Mouse (Mus musculus) adrenal gland, adult (tissue): ENCODE measurements at regions not wholly inside any gene's neighbourhood (a gene's known extent, or its start where the extent isn't known, plus 50 kb on each side); places are given as distances from the start of the nearest gene placed in this dataset.

ENCODE experiments used
- DNase-seq, 2 experiments: peaks; one replicate each; pipeline ENCODE4 v3.0.0; 2022 to 2023; ENCODE audit warnings: low spot score in 1 of 2; ENCODE audit not compliant: inconsistent age in 2 of 2

DNA sequence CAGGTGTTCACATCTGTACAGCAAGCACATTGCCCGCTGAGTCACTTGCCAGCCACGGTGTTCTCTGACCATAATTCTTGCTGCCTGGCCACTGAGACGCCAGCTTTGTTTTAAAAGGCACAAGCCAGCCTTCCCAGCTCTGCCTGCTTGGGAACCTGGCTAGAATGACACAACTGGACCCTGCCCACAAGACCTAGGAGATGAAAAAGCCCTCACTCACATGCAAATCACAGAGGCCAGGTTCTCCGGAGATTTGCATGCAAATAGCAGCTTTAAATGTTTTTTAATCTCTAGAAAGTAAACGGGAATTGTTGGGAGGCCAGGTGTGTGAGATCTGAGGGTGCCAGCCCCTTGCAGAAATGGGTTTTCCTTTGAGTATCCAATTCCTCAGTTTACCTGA is 71.9 kb downstream of the 1810010D01Rik start:
- no peak for DNase-seq

DNA sequence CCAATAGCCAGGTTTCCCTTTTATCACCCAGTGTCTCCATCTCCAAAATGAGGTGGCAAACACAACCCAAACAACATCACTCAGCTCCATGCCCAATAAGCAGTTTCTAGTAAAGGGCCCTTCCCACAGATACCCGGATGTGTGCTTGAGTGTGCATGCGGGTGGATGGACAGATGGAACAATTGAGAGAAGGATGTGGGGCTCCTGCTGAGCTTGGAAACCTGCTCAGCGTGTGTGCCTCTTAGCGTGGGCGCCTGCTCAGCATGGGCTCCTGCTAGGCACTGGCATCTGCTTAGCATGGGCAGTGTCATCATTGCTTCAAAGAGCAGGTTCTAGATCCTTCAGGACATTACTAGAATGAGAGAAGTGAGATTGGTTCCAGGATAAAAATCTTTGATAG is 75.4 kb downstream of the 1810010D01Rik start:
- DNase-seq, result no peak

DNA sequence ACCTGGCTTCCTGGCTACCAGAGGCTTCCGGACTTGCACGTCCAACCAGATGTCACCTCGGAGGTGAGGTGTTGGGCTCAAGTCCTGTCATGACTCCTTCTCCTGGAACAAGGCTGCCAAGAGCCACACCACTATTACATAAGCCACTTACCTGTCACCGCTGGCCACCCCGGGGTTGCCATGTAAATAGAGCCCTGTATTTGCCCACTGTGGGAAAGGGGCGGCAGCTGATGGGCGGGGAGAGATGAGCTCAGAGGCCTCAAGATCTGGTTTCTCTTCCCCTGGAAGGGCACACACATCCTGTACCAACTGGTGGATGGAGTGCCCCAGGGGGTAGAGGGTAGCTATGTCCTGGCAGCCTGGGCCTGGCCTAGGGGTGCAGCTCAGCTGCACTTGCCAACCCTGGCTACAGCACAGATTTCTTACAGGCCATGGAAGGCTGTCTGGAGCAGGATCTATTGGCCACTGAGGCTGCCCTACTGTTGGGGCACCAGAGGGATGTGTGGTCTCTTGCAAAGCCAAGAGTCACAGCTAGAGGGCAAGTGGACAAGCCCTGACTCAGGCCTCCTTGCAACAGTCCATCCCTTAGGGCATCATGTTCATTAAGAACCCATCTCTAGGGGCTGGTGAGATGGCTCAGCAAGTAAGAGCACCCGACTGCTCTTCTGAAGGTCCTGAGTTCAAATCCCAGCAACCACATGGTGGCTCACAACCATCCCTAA is 76.3 kb downstream of the 1810010D01Rik start:
- no peak for DNase-seq

DNA sequence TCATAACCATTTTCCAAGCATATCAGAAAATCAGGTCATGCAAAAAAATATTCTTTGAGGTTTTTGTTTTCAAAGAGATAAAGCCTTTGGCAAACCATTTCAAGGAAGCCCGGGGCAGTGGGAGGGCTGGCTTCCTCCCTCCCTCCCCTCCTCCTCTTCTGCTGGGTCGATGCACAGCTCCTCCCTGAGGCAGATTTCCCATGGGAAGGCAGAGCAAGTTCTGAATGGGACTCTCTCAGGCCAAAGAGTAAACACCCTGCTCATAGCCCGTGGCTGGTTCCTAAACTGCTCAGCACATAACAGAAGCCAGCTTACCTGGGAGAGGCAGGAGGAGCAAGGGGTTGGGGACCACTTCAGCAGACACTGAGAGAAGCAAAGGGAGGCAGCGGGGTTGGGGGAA is 77.9 kb downstream of the 1810010D01Rik start:
- no peak for DNase-seq

DNA sequence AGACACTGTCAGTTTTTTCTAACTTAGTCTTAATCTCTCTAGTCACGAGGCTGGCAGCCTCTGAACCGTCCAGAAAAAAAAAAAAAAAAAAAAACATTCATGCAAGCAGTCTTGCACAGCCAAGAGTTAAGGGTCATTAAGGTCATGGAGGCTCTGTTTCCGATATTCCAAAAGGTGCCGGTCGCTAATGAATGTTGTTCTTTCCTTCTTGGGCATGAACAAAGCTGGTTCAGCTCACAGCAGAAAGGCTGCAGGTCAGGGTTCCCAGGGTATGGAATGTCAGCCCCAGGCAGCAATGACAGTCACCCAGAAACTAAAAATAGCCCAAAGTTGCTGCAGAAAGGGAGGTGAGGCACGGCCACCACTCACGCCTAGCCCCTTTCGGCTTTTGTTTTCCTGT is 80.3 kb downstream of the 1810010D01Rik start:
- no peak for DNase-seq

DNA sequence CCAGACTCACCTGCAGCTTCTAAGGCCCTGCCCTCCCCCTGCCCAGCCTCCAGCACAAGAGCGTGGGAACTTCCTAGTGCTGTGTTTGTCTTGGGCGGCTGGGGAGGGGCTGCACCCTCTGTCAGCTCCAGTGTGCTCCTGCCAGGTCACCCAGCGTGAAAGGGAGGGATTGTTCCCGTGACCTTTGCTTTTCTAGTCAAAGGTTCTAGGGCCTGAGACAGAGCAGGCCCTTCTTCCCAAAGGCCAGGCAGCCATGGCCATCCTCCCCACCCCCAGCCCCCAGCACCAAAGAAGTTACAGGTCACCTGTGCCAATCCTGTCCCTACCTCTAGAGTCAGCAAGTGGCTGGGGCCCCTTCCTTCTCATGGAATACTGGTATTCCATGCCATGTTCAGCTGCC is 80.7 kb downstream of the 1810010D01Rik start:
- DNase-seq, result no peak

DNA sequence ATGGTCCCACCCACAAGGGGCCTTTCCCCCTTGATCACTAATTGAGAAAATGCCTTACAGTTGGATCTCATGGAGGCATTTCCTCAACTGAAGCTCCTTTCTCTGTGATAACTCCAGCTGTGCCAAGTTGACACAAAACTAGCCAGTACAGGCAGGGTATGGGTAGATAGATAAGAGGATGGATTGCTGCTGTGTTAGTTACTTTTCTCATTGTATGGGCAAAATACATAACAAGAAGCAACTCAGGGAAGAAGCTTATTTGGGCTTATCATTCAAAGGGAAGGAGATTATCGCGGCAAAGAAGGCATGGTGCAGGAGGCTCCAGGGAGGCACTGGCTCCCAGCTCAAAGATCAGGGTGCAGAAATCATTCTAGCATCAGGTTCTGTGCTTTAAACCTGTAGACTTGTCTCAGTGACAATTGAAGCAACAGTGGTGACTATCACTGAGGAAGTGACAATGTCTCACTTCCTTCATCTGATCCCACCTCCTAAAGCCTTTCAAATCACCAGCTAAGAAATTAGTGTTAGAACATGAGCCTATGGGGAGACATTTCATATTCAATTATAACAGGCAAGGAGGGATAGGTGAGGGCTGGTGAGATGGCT is 83.8 kb downstream of the 1810010D01Rik start:
- no peak for DNase-seq

DNA sequence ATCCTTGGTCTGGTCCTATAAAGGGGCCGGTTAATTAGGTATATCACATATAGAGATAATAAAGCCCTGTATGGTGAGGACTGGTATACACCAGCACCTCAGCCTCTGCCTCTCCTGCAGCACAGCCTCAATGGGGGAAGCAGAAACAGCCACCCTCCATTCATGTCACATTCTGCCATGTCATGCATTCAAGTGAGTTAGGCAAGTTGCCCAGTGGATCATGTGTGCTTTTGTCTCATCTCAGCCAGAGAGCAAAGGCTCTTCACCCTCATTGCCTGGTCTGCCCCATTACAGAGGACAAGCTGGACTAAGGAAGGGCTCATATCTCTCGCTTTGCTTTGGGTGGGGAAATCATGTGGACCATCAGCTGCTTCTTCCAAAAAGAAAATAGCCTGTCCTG is 85.4 kb downstream of the 1810010D01Rik start:
- DNase-seq, result no peak

DNA sequence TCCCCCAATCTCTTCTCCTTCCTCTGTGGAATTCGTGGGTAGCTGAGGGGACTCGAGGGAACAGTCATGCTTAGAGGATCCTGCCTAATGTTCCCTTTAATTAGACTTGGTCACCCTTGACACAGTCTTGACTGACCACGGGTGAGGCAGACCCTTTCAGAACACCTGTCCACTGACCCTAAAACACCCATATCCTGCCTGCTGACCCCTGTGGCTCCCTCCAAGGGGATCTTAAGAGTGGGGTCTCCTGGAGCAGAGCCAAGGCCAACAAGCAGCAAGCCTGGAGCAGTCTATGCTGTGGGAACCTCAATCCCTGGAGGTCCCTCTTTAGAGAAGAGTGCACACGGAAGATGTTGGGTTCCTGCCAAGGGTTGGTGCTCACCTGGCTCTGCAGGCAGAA is 89.5 kb downstream of the 1810010D01Rik start:
- no peak for DNase-seq

DNA sequence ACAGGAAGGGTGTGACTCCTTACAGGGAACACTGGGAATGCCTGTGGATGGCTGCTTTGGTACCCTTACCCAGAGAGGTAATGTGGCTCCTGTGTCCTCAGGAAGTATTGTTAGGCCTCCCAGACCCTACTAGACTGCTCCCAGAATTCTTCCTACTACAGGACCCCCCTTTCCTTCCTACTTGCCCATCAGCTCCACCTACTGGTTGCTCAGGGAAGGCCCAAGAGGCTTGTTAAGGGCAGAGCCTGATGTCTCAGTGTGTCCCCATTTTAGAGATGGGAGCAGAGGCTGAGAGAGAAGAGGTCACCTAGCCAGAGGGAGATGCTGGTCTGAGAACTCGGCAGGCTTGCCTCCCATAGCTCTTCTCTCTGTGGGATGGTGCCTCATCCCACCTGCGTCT is 93.3 kb downstream of the 1810010D01Rik start:
- DNase-seq, result peak; percentile 64 to 87

DNA sequence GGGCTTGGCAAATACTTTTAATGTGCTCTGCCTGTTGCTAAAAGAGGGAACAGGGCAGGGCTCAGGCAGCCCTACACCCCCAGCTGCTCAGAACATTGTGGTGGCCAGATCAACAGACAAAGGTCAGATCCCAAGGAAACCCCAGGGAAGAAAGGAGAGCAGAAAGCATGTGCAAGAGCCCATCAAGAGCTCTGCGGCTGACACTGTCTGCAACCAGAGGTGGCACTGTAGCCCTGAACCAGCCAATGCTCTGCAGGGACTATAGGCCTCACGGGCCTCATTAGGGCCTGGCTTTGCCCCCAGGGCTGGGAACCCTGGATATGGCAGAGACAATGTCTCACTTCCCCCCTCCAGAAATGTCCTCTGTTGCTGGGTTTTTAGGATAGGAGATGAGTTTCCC is 93.8 kb downstream of the 1810010D01Rik start:
- DNase-seq, result peak in 1 of 2 experiments; percentile 44

DNA sequence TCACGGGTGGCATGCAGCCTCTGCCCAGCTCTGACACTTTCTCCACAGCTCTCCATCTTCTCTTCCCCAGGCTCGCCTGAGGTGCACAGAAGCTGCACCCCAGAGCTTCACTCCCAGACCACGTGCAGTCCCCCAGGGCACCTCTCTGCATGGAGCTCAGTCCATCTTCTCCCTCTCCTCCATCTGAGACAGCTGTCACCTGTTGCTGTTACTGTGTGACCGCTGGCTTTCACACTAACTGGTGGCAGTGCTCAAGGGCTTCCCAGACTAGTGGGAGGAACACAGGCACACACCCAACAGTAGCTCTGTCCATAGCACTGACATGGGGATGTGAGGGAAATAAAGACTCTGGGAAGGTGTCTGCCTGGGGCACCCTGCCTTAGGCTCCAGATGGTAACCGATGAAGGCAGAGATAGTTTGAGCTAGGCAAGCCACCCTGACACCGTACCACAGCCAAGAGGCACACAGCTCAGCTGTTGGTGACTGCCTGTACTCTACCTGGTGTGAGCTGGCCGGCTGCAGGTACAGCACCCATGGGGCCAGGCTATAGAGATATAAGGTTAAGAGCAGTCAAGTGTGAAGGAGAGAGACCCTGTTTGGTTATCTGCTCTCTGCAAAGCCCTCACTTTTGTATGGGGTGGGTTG is 94.9 kb downstream of the 1810010D01Rik start:
- no peak for DNase-seq

DNA sequence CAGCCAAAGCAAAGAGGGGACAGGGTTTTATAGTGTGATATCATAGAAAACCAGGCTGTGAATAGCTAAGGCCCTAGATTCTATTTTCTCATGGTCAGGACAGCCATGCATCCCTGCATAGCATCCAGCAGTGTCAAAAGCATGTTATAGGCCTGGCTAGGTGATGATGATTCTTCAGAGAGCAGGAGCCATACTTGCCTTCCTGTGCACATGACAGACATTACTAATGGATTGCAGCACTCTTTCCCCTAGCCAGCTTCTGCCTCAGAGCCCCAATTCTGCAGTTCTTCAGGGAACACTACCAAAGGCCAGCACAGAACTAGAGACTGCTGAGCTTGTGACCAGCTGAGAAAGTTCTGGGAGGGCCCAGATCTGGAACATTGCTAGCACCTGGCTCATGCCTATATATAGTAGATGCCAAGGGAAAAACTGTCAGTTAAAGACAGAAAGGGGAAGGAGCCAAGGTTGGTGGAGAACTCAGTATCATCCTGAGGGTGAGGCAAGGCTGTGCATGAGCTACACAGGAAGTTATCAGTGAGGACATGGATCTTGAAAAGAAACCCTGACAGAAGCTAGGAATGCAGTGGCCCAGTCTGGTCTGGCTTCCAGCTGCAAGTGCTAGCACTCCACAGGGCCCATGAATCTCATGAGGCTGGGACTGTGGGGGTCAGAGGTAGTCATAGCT is 95.6 kb downstream of the 1810010D01Rik start:
- DNase-seq, result peak in 1 of 2 experiments; percentile 56

DNA sequence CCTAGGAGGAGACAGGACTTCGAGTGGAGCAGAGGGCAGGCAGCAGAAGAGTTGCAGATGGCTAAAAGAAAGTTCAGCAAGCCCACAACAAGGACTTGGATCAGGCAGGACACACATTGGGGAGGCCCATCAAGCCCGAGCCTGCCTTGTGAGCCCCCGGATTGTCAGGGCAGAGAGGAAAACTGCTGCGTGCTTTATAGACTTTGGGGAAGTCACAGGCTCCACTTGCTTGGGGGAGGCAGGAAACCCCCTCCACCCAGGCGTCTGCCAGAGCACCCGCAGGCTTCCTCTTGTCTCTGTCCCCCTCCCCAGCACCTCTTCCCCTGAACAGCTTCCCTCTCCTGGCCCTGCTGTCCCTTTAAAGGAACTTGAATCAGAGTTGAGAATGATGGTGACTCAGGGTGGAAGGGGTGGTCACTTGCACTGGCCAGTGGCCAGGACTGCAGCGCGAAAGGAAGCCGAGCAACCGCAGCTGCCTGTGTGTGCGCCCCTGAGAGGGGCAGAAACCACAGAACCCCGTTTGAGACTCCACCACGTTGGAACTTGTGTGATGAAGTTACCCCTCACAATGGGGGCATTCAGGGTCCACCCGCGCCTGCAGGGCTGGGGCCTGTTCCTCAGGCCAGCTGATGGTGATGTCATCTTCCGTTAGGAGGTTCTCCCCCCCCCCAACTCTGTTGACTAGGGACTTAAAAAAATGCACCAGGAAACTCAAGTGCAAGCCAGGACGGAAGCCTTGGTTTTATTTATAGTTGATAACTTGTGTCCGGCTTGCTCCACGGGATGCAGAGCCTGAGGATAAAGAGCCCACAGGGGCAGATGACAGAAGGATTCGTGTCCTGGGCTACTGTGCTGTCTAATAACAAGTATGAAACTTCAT is 96.4 kb downstream of the 1810010D01Rik start:
- peak; percentile 92 to 97 for DNase-seq

DNA sequence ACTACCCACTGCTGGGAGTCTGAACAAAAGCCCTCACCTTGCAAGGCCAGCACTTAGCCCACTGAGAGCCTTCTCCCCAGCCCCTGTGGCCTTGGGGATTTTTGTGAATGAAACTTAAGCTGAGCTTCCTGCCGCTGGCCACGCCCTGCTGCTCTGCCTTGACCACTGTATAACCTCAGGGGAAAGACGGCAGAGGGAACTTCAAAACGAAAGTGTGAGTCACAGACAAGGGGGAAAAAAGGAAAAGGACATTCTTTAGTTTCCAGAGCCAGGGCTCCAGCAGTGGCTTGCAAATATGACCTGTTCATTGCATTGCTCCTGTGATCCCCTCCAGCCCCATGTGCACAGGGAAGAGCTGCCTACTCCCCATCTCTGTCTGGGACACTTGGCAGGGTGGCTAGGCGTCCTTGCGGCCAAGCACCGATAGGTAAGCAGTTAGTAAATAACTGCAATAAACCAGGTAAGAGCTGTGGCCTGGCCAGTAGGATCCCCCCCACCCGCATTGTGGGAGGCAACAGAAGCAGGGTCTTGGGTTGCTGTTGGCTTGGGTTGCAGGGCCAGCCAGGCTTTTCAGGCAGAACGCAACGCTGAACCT is 97.2 kb downstream of the 1810010D01Rik start:
- peak; percentile 90 to 94 for DNase-seq

DNA sequence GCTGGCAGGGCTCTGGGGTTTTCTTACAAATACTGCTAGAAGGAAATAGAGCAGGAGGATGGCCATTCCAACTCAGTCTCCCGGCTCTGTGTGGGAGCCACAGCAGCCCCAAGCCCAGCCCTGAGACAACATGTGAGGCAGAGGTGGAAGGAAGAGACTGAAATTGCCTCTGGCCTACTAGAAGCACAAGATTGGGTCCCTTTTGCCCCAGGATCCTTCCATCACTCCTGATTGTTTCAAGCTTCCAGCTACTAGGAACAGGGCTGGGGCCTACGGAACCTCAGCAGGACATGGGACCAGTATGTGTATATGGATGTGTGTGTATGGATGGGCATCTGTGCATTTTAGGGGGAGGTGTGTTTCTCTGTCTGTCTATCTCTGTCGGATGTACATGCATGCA is 97.9 kb downstream of the 1810010D01Rik start:
- DNase-seq, result no peak

DNA sequence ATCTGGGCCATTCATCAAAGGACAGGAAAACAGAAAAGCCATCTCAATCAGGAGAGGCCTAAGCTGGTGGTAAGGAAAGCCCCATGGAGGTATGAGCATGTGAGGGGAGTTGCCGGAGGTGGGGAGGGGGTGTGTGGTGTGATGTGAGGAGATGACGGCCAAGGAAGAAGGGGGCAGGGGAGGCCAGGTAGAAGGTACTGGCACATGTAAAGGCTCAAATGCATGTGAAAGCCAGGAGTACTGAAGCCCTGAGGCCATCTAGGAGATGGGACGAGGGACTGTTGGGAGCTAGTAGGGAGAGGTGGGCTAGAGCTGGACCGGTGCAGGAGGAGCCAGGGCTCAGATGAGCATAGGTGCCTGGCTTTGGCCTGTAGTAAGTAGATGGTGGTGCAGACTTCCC is 98.4 kb downstream of the 1810010D01Rik start:
- DNase-seq, result no peak

DNA sequence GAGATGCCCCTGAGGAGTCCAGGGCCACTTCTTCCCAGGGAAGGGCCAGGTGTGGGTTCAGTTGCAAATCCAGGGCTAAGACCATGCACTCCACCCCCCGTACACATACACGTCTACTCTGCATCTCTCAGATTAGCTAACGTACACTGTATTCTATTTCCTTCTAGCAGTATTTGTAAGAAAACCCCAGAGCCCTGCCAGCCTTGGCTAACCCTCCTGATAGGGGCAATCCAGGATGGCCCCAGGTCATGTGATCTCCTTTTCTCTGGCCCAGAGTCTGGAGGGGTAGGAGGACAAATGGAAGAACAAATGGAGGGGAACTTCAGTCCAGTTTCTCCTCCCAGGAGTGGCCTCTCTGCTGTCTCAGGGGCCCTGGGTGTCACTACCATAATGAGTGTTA is 98.9 kb downstream of the 1810010D01Rik start:
- DNase-seq, result no peak

DNA sequence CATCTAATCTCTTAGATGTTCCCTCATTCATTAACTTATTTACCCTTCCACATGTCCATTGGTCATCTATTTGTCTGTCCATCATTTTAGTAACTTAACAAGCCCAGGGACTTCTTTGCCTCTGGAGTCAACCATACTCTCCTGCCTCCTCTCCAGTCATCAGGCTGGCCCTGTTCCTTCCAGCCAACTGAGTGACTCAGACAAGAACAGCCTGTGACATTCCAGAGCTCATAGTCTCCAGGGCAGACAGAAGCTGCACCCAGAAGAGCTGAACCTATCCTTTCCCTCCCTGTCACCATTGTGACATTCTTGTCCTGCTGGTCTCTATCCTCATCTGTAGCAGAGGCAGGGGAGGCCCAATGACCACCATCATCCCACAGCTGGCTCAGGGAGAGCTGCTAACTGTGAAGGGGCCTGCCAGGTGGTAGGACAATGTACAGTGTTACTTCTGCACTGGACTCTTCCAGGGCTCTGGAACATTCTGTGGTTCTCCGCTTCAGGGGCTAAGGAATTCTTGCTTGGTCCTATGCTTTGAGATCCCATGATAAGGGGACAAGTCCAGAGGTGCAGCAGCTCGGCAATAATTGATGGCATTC is 100.2 kb downstream of the 1810010D01Rik start:
- DNase-seq, result peak; percentile 79 to 81

DNA sequence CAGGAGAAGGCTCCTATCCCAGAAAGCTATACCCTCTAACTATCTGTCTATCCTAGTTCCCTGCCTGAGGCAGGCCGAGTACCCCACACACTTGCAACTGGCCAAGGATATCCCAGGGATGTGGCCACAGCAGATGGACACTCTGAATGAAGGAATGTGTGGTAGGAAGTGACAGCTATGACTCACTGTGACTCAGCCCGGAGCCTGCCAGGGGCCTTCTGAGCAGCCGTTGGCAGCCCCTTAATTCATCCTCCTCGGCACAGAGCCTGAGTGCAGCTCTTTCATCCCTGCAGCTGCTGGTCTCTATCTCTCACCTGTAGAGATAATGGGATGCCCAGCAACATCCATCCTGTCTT is 101.4 kb downstream of the 1810010D01Rik start:
- peak; percentile 93 to 95 for DNase-seq
